Mouse (Mus musculus): Measurements from ENCODE around the gene Dpep1. TPM values are rescaled to one million over a fixed set of nuclear protein-coding genes. Genes with fewer than 3 reads are reported as not detected.

Gene Dpep1
- polyA plus RNA-seq (2012; rRNA removed): 4.5 and 13.2 TPM in 2 replicates

GRCm38 (mm10) chr8:123185566-123186409 lies at the start of gene Dpep1:
Gene Dpep1 (plus strand): TSS chr8:123186242.
- DNase-seq: no peak
- 79% methylated on average over 19 of the region's 19 CpGs for WGBS
- H3K4me3 ChIP-seq (ENCODE audit: control insufficient read depth, insufficient read depth, low read length): no peak within 1 kb of the TSS
- 0 out of 2 replicates have a peak, but pooled peaks cover 2% of the 10 kb centered on the region for H3K4me1 ChIP-seq (replicated peaks; ENCODE audit: control insufficient read depth, insufficient read depth, low read length)
- H3K27me3 ChIP-seq (ENCODE audit: control insufficient read depth, insufficient read depth, low read length): no peaks in the 10 kb centered on the region
- TF ChIP-seq CTCF (IDR thresholded peaks at IDR 0.05; ENCODE audit: borderline replicate concordance, control insufficient read depth, extremely low read depth, insufficient read depth, low read length, poor library complexity) (no peak), POLR2A (IDR thresholded peaks at IDR 0.05; ENCODE audit: control insufficient read depth, extremely low read depth, insufficient read depth, low read length, poor library complexity) (no peak)
- no peaks in the 10 kb centered on the region for H3K36me3 ChIP-seq (ENCODE audit: control insufficient read depth, insufficient read depth, low read length)
- no peak within 1 kb of the TSS for H3K27ac ChIP-seq (ENCODE audit: control insufficient read depth, insufficient read depth, low read length)

- no peak overlapping the region for H3K27ac ChIP-seq (ENCODE audit: control insufficient read depth, insufficient read depth, low read length)
- no peak for TF ChIP-seq POLR2A (IDR thresholded peaks at IDR 0.05; ENCODE audit: control insufficient read depth, extremely low read depth, insufficient read depth, low read length, poor library complexity)
- no peak for TF ChIP-seq CTCF (IDR thresholded peaks at IDR 0.05; ENCODE audit: borderline replicate concordance, control insufficient read depth, extremely low read depth, insufficient read depth, low read length, poor library complexity)
- DNase-seq: no peak
- no peaks in the 10 kb centered on the region for H3K27me3 ChIP-seq (ENCODE audit: control insufficient read depth, insufficient read depth, low read length)
- H3K36me3 ChIP-seq (ENCODE audit: control insufficient read depth, insufficient read depth, low read length): no peaks in the 10 kb centered on the region
- 96% methylated on average over 9 of the region's 9 CpGs for WGBS
- no peaks in the 10 kb centered on the region for H3K4me1 ChIP-seq (replicated peaks; ENCODE audit: control insufficient read depth, insufficient read depth, low read length)
- no peak overlapping the region for H3K4me3 ChIP-seq (ENCODE audit: control insufficient read depth, insufficient read depth, low read length)
These were observed 49.8 kb upstream of the Dpep1 start for GRCm38 (mm10) chr8:123136287-123136686.

GRCm38 (mm10) chr8:123137645-123138077 lies 48.4 kb upstream of the Dpep1 start:
- Histone ChIP-seq H3K36me3 (ENCODE audit: control insufficient read depth, insufficient read depth, low read length) (no peaks in the 10 kb centered on the region), H3K27ac (ENCODE audit: control insufficient read depth, insufficient read depth, low read length) (no peak overlapping the region), H3K27me3 (ENCODE audit: control insufficient read depth, insufficient read depth, low read length) (no peaks in the 10 kb centered on the region), H3K4me3 (ENCODE audit: control insufficient read depth, insufficient read depth, low read length) (no peak overlapping the region), H3K4me1 (replicated peaks; ENCODE audit: control insufficient read depth, insufficient read depth, low read length) (0 out of 2 replicates have a peak, but pooled peaks cover 2% of the 10 kb centered on the region)
- no peak for TF ChIP-seq POLR2A (IDR thresholded peaks at IDR 0.05; ENCODE audit: control insufficient read depth, extremely low read depth, insufficient read depth, low read length, poor library complexity)
- TF ChIP-seq CTCF (IDR thresholded peaks at IDR 0.05; ENCODE audit: borderline replicate concordance, control insufficient read depth, extremely low read depth, insufficient read depth, low read length, poor library complexity): no peak
- DNase-seq: no peak
- WGBS: 52% methylated on average over 2 of the region's 2 CpGs

- Histone ChIP-seq H3K27me3 (ENCODE audit: control insufficient read depth, insufficient read depth, low read length) (no peaks in the 10 kb centered on the region), H3K4me1 (replicated peaks; ENCODE audit: control insufficient read depth, insufficient read depth, low read length) (peaks cover 2% of the 10 kb centered on the region; the same call in 1 of the 2 replicates), H3K4me3 (ENCODE audit: control insufficient read depth, insufficient read depth, low read length) (no peak overlapping the region), H3K27ac (ENCODE audit: control insufficient read depth, insufficient read depth, low read length) (no peak overlapping the region), H3K36me3 (ENCODE audit: control insufficient read depth, insufficient read depth, low read length) (no peaks in the 10 kb centered on the region)
- no peak for TF ChIP-seq CTCF (IDR thresholded peaks at IDR 0.05; ENCODE audit: borderline replicate concordance, control insufficient read depth, extremely low read depth, insufficient read depth, low read length, poor library complexity)
- TF ChIP-seq POLR2A (IDR thresholded peaks at IDR 0.05; ENCODE audit: control insufficient read depth, extremely low read depth, insufficient read depth, low read length, poor library complexity): no peak
- DNase-seq: no peak
- 69% methylated on average over 4 of the region's 4 CpGs for WGBS
These were observed 47.3 kb upstream of the Dpep1 start for GRCm38 (mm10) chr8:123138741-123139140.

- no peak overlapping the region for H3K4me3 ChIP-seq (ENCODE audit: control insufficient read depth, insufficient read depth, low read length)
- no peaks in the 10 kb centered on the region for H3K27me3 ChIP-seq (ENCODE audit: control insufficient read depth, insufficient read depth, low read length)
- peaks cover 2% of the 10 kb centered on the region; the same call in 1 of the 2 replicates for H3K4me1 ChIP-seq (replicated peaks; ENCODE audit: control insufficient read depth, insufficient read depth, low read length)
- no peak for TF ChIP-seq POLR2A (IDR thresholded peaks at IDR 0.05; ENCODE audit: control insufficient read depth, extremely low read depth, insufficient read depth, low read length, poor library complexity)
- no peak for TF ChIP-seq CTCF (IDR thresholded peaks at IDR 0.05; ENCODE audit: borderline replicate concordance, control insufficient read depth, extremely low read depth, insufficient read depth, low read length, poor library complexity)
- H3K27ac ChIP-seq (ENCODE audit: control insufficient read depth, insufficient read depth, low read length): no peak overlapping the region
- 93% methylated on average over 14 of the region's 14 CpGs for WGBS
- DNase-seq: no peak
- H3K36me3 ChIP-seq (ENCODE audit: control insufficient read depth, insufficient read depth, low read length): no peaks in the 10 kb centered on the region
These were observed 44.1 kb upstream of the Dpep1 start for GRCm38 (mm10) chr8:123141741-123142462.

- peaks cover 2% of the 10 kb centered on the region; the same call in 1 of the 2 replicates for H3K4me1 ChIP-seq (replicated peaks; ENCODE audit: control insufficient read depth, insufficient read depth, low read length)
- H3K27ac ChIP-seq (ENCODE audit: control insufficient read depth, insufficient read depth, low read length): no peak overlapping the region
- H3K36me3 ChIP-seq (ENCODE audit: control insufficient read depth, insufficient read depth, low read length): no peaks in the 10 kb centered on the region
- H3K4me3 ChIP-seq (ENCODE audit: control insufficient read depth, insufficient read depth, low read length): no peak overlapping the region
- TF ChIP-seq CTCF (IDR thresholded peaks at IDR 0.05; ENCODE audit: borderline replicate concordance, control insufficient read depth, extremely low read depth, insufficient read depth, low read length, poor library complexity) (no peak), POLR2A (IDR thresholded peaks at IDR 0.05; ENCODE audit: control insufficient read depth, extremely low read depth, insufficient read depth, low read length, poor library complexity) (no peak)
- DNase-seq: peak; percentile 9
- WGBS: 63% methylated on average over 6 of the region's 6 CpGs
- no peaks in the 10 kb centered on the region for H3K27me3 ChIP-seq (ENCODE audit: control insufficient read depth, insufficient read depth, low read length)
These were observed 40.8 kb upstream of the Dpep1 start for GRCm38 (mm10) chr8:123145279-123145678.

All from thymus, adult 2 months (tissue).